Mouse (Mus musculus) lung, embryonic 15.5 days (tissue): Measurements from ENCODE around the gene Olfr275. TPM values are rescaled to one million over a fixed set of nuclear protein-coding genes. Genes with fewer than 3 reads are reported as not detected.
"Not testable (repeated sequence)": the region's sequence is repeated elsewhere in the genome, so short reads cannot be mapped to it uniquely, and the experiment has no call there.

Source experiments
- ATAC-seq: fragments of 200-750 bp; cut with Nextera tagmentation; 2 replicates; pipeline ENCODE4 v1.8.0; 2017; ENCODE audit warnings: moderate number of reproducible peaks, borderline replicate concordance; ENCODE audit not compliant: low FRiP score, low TSS enrichment; ENCODE audit errors: extremely low read depth
- H3K27ac ChIP-seq: fragments of 300-500 bp; sonication (generic); 2 replicates; pipeline ENCODE4 v1.5.1; 2015; ENCODE audit warnings: moderate library complexity, mild to moderate bottlenecking, inconsistent platforms
- H3K27me3 ChIP-seq: fragments of 300-500 bp; sonication (generic); 2 replicates; pipeline ENCODE4 v1.6.1; 2015; ENCODE audit warnings: inconsistent platforms
- H3K36me3 ChIP-seq: fragments of 300-500 bp; sonication (generic); 2 replicates; pipeline ENCODE4 v1.6.1; 2015; ENCODE audit warnings: inconsistent platforms
- H3K4me1 ChIP-seq: fragments of 300-500 bp; sonication (generic); 2 replicates; pipeline ENCODE4 v1.6.1; 2015; ENCODE audit warnings: inconsistent platforms
- H3K4me2 ChIP-seq: fragments of 300-500 bp; sonication (generic); 2 replicates; pipeline ENCODE4 v1.6.1; 2015; ENCODE audit warnings: inconsistent platforms, mild to moderate bottlenecking, moderate library complexity
- H3K4me3 ChIP-seq: fragments of 300-500 bp; sonication (generic); 2 replicates; pipeline ENCODE4 v1.5.1; 2015; ENCODE audit warnings: mild to moderate bottlenecking, inconsistent platforms
- H3K9ac ChIP-seq: fragments of 300-500 bp; sonication (generic); 2 replicates; pipeline ENCODE4 v1.6.1; 2015; ENCODE audit warnings: inconsistent platforms
- H3K9me3 ChIP-seq: fragments of 300-500 bp; sonication (generic); 2 replicates; pipeline ENCODE4 v1.6.1; 2016; ENCODE audit warnings: inconsistent platforms
- WGBS: fragments of 180-500 bp; shearing (Covaris S2); methylation state at CpG from one replicate; pipeline ENCODE4 v1.1.7; 2015; 5-methylcytosine and 5-hydroxymethylcytosine counted together
- polyA plus RNA-seq: library from polyadenylated mRNA; unstranded; fragments of >200 nt; fragmentation: Nextera tagmentation; extraction: Ambion mirVana; gene quantifications from 2 replicates; pipeline ENCODE4 v1.2.1, GENCODE M21; 2015

Gene Olfr275
- not detected in 2 replicates for polyA plus RNA-seq

DNA sequence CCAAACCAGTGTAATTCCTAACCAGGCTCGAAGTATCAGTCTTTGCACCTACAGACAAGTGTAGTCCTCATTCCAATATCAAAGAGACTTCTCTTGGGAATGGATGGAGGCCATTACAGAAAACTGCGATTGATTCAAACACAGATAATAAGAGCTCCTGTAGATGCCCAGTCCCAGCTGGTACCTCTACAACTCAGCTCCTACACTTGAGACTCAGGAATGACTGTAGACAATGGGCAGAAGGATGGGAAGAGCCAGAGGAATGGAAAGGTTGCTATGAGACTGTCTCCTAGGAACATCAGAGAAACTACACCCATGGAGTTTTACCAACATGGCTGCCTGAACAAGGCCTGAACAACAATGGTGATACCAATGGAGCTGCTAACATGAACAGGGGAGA is at the start of gene Olfr275:
Gene Olfr275 (plus strand): TSS at position 301 of the 400 bp plus-strand sequence.
- Histone ChIP-seq H3K9me3 (no peaks in the 10 kb centered on the region), H3K27me3 (no peaks in the 10 kb centered on the region), H3K4me1 (no peaks in the 10 kb centered on the region), H3K4me2 (no peak within 1 kb of the TSS), H3K4me3 (no peak within 1 kb of the TSS), H3K9ac (no peak within 1 kb of the TSS), H3K36me3 (no peaks in the 10 kb centered on the region), H3K27ac (no peak within 1 kb of the TSS)
- WGBS = 83% methylated on average over 2 of the region's 2 CpGs
- no peak for ATAC-seq

DNA sequence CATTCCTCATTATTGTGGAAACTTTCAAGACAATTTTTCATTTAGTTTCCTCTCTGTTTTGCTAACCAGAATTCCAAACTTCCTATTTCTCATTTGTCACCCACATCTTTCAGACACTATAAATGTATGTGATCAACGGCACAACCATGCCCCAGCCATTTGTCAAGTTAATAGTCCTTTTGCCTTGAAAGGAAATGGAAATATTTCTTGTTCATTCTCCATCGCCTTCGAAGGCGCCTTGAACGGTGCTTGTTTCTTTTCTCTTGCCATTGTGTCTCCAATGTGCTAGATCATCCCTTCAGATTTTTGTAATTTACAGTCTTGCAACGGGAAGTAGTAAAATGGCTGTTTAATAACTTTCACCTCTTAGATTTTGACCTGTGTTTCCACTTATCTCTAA is 48.8 kb upstream of the Olfr275 start:
- no peak for ATAC-seq
- no peaks in the 10 kb centered on the region for H3K9me3 ChIP-seq
- H3K4me2 ChIP-seq = no peak overlapping the region
- no peak overlapping the region for H3K9ac ChIP-seq
- no peak overlapping the region for H3K4me3 ChIP-seq
- H3K27me3 ChIP-seq = no peaks in the 10 kb centered on the region
- WGBS = 53% methylated on average over 6 of the region's 6 CpGs
- no peak overlapping the region for H3K27ac ChIP-seq
- no peaks in the 10 kb centered on the region for H3K36me3 ChIP-seq
- H3K4me1 ChIP-seq = no peaks in the 10 kb centered on the region

DNA sequence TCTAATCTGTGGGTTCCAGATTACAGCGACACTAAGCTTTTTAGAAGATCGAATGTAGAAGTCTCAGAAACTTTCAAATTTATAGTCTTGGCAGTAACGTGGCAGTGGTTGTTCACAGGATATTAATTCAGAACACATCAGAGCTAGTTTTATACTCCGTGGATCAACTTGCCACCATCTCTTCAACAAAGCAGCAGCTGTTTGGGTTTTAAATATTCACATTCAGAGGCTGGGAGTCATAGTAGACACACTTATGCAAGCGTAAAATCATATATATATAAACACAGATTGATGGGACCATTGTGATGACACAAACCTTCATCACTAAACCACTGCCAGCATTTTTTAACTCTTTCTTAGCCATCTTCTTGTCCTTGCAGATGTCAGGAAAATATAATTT is 42.2 kb upstream of the Olfr275 start:
- ATAC-seq = no peak
- no peaks in the 10 kb centered on the region for H3K36me3 ChIP-seq
- no peak overlapping the region for H3K9ac ChIP-seq
- H3K4me2 ChIP-seq = no peak overlapping the region
- no peaks in the 10 kb centered on the region for H3K4me1 ChIP-seq
- H3K4me3 ChIP-seq = no peak overlapping the region
- no peaks in the 10 kb centered on the region for H3K9me3 ChIP-seq
- no peak overlapping the region for H3K27ac ChIP-seq
- 53% methylated on average over 5 of the region's 5 CpGs for WGBS
- H3K27me3 ChIP-seq = no peaks in the 10 kb centered on the region

DNA sequence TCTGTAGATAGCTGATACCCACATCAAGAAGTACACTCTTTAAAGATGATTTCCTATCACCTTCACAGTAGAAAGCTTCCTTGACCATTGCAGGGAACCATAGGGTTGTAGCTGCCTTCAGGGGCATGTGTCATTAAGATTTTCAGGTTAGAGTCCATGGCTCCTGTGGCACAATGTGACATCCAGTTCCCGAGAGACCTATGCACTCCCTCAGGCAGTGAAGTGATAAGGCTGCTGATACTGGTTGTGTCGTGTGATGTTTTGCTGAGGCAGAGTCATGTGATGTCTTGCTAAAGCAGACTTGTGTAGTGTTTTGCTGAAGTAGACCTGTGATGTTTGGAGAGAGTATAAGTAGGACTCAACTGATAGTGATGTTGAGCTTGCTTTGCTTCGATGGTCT is 14.4 kb upstream of the Olfr275 start:
- 68% methylated on average over 3 of the region's 3 CpGs for WGBS
- Histone ChIP-seq H3K36me3 (no peaks in the 10 kb centered on the region), H3K9me3 (no peaks in the 10 kb centered on the region), H3K27me3 (no peaks in the 10 kb centered on the region), H3K9ac (no peak overlapping the region), H3K4me2 (no peak overlapping the region), H3K4me1 (no peaks in the 10 kb centered on the region), H3K4me3 (no peak overlapping the region), H3K27ac (no peak overlapping the region)
- no peak for ATAC-seq

DNA sequence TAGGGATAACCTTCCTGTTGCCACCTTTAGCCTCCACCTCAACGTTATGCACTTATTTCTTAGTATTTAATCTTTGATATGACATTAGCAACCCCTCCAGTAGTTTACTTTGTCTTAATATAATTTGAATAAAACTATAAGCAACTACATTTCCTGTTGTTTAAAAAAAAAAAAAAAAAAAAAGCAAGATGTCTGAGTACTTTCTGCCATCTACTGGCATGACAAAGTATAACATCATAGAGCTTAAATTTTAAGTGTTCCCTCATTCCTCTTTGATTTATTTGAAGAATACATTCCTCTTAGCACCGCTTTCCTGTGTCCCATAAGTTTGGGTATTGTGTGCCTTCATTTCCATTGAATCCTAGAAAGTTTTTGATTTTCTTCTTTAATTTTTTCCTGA is 2.5 kb upstream of the Olfr275 start:
- H3K4me3 ChIP-seq = no peak overlapping the region
- ATAC-seq = no peak
- WGBS = 23% methylated on average over 2 of the region's 2 CpGs
- H3K9me3 ChIP-seq = no peaks in the 10 kb centered on the region
- H3K36me3 ChIP-seq = no peaks in the 10 kb centered on the region
- H3K27ac ChIP-seq = no peak overlapping the region
- no peaks in the 10 kb centered on the region for H3K4me1 ChIP-seq
- H3K27me3 ChIP-seq = no peaks in the 10 kb centered on the region
- no peak overlapping the region for H3K9ac ChIP-seq
- no peak overlapping the region for H3K4me2 ChIP-seq

DNA sequence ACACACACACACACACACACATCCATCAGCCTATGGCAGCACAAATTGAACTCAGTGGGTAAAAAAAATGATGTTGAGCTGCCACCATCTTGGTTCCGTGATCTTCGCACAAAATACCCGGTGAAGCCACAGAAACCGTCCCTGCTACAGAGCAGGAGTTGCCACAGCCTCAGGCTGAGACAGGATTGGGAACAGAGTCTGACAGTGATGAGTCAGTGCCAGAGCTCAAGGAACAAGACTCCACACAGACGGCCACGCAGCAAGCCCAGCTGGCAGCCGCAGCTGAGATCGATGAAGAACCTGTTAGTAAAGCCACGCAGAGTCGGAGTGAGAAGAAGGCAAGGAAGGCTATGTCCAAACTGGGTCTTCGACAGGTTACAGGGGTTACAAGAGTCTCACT is 7.0 kb downstream of the Olfr275 start:
- Histone ChIP-seq H3K4me1 (no peaks in the 10 kb centered on the region), H3K4me3 (no peak overlapping the region), H3K27ac (no peak overlapping the region), H3K36me3 (no peaks in the 10 kb centered on the region), H3K9me3 (no peaks in the 10 kb centered on the region), H3K27me3 (no peaks in the 10 kb centered on the region), H3K9ac (no peak overlapping the region), H3K4me2 (no peak overlapping the region)
- 93% methylated on average over 11 of the region's 11 CpGs for WGBS
- ATAC-seq = no peak

DNA sequence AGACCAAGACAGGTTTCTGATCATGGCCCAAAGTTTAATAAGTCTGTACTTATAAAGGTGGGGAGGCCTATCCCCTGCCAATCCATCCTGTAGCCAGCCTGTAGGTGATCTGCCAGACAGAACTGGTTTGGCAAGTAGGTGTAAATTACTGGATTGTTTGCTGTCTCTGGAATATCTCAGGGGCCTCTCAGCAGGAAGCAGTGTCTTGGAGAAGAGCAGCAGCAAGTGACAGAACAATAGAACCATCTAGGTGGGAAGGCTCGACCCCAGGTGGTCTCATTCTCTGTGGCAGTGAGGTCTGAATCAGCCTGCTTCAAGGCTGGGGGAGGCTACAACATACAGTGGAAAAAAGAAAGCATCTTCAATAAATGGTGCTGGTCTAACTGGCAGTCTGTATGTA is 31.0 kb downstream of the Olfr275 start:
- not testable (repeated sequence) for H3K27me3 ChIP-seq, H3K4me3 ChIP-seq, H3K4me1 ChIP-seq, ATAC-seq, H3K4me2 ChIP-seq, H3K9ac ChIP-seq, H3K27ac ChIP-seq, H3K9me3 ChIP-seq, H3K36me3 ChIP-seq
- 27% methylated on average over 1 of the region's 1 CpGs for whole genome bisulfite sequencing

DNA sequence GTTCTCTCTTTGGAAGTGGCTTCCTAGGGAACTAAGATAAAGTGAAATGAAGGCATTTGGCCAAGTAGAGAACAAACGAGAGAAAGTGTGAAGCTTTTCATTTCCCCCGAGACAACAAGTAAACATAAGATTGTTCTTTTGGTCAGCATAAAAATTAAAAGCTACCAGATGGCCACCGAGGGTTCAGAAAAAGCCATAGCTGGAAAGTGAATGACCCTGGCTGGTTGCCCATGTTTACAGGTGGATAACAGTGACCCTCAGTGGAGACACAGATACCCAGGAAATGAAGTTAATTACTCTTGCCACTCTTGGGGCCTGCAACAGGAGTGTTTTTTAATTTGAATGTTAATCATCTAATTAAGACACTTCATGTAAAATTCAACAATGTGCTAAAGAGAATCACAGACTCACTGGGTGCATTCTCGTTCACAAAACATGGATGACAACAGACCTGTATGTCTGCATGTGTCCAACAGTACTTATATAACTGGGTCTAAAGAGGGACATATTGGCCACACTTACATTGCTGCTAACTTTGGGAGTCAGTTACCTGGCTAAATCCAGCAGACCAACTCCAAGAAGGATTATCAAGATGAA is 34.7 kb downstream of the Olfr275 start:
- H3K36me3 ChIP-seq = no peaks in the 10 kb centered on the region
- no peak for ATAC-seq
- 48% methylated on average over 4 of the region's 4 CpGs for WGBS

DNA sequence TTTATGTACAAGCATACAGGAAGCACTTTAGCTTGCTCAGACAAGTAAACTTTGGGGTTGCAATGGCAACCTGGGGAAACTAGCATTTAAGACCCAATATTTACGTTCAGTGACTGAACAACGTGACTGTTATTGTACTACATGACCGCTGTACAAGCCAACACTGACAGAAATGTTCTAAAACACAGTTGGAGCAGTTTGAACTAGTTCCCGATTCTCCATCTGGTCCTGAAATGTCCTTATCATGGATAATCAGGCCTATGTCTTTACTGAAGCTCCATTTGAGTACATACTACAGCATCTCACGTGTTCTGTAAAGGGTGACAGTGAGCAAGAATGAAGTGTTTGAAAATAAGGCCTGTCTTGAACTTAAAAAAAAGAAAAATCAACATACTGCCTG is 35.3 kb downstream of the Olfr275 start:
- no peaks in the 10 kb centered on the region for H3K4me1 ChIP-seq
- no peak overlapping the region for H3K27ac ChIP-seq
- no peak overlapping the region for H3K4me2 ChIP-seq
- no peaks in the 10 kb centered on the region for H3K36me3 ChIP-seq
- H3K9me3 ChIP-seq = no peaks in the 10 kb centered on the region
- H3K4me3 ChIP-seq = no peak overlapping the region
- no peak overlapping the region for H3K9ac ChIP-seq
- no peaks in the 10 kb centered on the region for H3K27me3 ChIP-seq
- 77% methylated on average over 5 of the region's 5 CpGs for WGBS
- ATAC-seq = no peak

More for the DNA sequence above, 34.7 kb downstream of the Olfr275 start:
- Histone ChIP-seq H3K27me3 (no peaks in the 10 kb centered on the region), H3K4me3 (no peak overlapping the region), H3K9me3 (no peaks in the 10 kb centered on the region), H3K9ac (no peak overlapping the region), H3K4me1 (no peaks in the 10 kb centered on the region), H3K27ac (no peak overlapping the region), H3K4me2 (no peak overlapping the region)

DNA sequence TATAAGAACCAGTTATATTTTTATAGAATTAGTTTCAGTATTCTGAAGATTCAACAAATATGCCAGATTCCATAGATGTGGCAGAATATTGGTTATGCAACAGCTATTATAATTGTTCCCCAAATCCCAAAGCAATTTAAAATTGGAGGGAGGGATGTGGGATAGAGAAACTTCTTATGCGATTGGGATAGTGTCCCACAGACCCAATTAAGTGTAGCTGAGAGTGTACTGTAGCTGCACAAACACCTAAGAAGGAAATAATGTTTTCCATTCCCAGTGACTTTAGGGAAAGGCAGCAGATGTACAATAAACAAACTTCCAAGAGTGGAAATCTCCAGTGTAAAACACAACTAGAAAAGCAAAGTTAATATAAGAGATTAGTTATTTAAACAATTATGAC is 44.7 kb downstream of the Olfr275 start, which contains the start of gene Olfr273:
Gene Olfr273 (minus strand): TSS at position 101 of the 400 bp plus-strand sequence.
- WGBS = 74% methylated on average over 1 of the region's 1 CpGs
- no peak within 1 kb of the TSS for H3K27ac ChIP-seq
- H3K36me3 ChIP-seq = no peaks in the 10 kb centered on the region
- no peaks in the 10 kb centered on the region for H3K27me3 ChIP-seq
- ATAC-seq = no peak
- no peak within 1 kb of the TSS for H3K9ac ChIP-seq
- no peaks in the 10 kb centered on the region for H3K4me1 ChIP-seq
- no peaks in the 10 kb centered on the region for H3K9me3 ChIP-seq
- H3K4me2 ChIP-seq = no peak within 1 kb of the TSS
- no peak within 1 kb of the TSS for H3K4me3 ChIP-seq

DNA sequence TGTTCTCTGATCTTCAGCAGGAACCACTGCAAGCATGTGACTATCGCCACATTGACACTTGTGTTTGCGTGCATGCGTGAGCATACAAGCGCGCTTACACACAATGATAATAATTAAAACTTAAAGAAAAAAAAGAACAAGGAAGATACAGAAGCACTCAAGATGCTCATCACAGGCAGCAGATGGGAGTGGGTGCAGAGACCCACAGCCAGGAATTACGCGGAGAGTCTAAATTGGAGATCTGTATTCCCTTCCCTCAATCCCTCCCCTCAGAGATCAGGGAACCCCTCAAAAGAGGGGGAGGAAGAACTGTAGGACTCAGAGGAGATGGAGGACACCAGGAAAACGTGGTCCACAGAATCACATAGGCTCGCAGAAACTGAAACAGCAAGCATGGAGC is 49.8 kb downstream of the Olfr275 start:
- 86% methylated on average over 9 of the region's 9 CpGs for WGBS
- ATAC-seq = no peak
- Histone ChIP-seq H3K4me3 (no peak overlapping the region), H3K4me2 (no peak overlapping the region), H3K9ac (no peak overlapping the region), H3K9me3 (no peaks in the 10 kb centered on the region), H3K27me3 (no peaks in the 10 kb centered on the region), H3K36me3 (no peaks in the 10 kb centered on the region), H3K4me1 (no peaks in the 10 kb centered on the region), H3K27ac (no peak overlapping the region)
